Mouse (Mus musculus): ENCODE measurements around the gene Gm1553. TPM values are rescaled to one million over a fixed set of nuclear protein-coding genes. Genes with fewer than 3 reads are reported as not detected.

Gene Gm1553
- not detected in 2 replicates for polyA plus RNA-seq (2012; rRNA removed; ENCODE audit: low replicate concordance)

DNA sequence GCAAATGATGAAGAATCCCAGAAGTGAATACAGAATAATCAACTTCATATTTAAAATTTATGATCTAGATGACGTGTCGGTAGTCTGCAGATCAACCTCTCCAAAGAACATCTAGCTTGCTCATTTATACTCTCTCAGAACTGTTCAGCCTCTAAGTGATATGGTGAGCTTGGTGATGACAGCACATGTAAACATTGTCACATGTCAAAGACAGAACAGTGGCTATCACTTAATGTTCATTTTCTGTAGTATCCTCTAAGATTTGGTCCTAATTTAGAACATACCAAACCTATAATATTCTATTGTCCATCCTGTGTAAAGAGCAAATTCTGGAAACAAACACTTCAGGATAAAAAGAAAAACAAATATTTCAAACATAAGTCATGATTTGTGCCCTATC is at the start of gene Gm1553:
Gm1553 (minus strand) TSS at position 101 of the 400 bp plus-strand sequence.

Other genes with a start within 250 kb of the Gm1553 start
- gene 4932415D10Rik, start 176.0 kb downstream of the Gm1553 start, polyA plus RNA-seq (2012; rRNA removed; ENCODE audit: low replicate concordance) = not detected in 2 replicates
- 1.0 and 2.9 TPM in 2 replicates for gene Gm4924, start 138.4 kb downstream of the Gm1553 start, polyA plus RNA-seq (2012; rRNA removed; ENCODE audit: low replicate concordance)
- 31.9 and 43.2 TPM in 2 replicates for gene 1190007I07Rik, start 130.6 kb upstream of the Gm1553 start, polyA plus RNA-seq (2012; rRNA removed; ENCODE audit: low replicate concordance)
- gene Tdg, start 137.2 kb upstream of the Gm1553 start, polyA plus RNA-seq (2012; rRNA removed; ENCODE audit: low replicate concordance) = 13.9 and 28.5 TPM in 2 replicates
- 4.1 and 10.1 TPM in 2 replicates for gene Glt8d2, start 198.0 kb upstream of the Gm1553 start, polyA plus RNA-seq (2012; rRNA removed; ENCODE audit: low replicate concordance)
- gene Hcfc2, start 203.5 kb upstream of the Gm1553 start, polyA plus RNA-seq (2012; rRNA removed; ENCODE audit: low replicate concordance) = 11.3 and 14.3 TPM in 2 replicates

Data from subcutaneous adipose tissue, adult 2 months (tissue).